Mouse (Mus musculus) MEL (cell line): ENCODE data around the gene Itgb2.

Experiments
- CHD2 ChIP-seq: IDR thresholded peaks from 2 replicates; pipeline ENCODE4 v1.6.1; 2011; ENCODE audit warnings: low read length, improper control_type of control experiment
- CTCF ChIP-seq, 3 experiments: IDR thresholded peaks in 2 of 3; conservative IDR thresholded peaks in 1 of 3; 2 replicates each; pipeline ENCODE4 v1.5.1; 2011 to 2012; ENCODE audit warnings: low read length in 3 of 3, low read depth in 2 of 3, mild to moderate bottlenecking in 2 of 3, improper control_type of control experiment in 1 of 3, inconsistent platforms in 1 of 3, mixed read lengths in 1 of 3, moderate library complexity in 1 of 3; ENCODE audit not compliant: control insufficient read depth in 1 of 3, insufficient read depth in 1 of 3, poor library complexity in 1 of 3, severe bottlenecking in 1 of 3
- EP300 ChIP-seq, 2 experiments: IDR thresholded peaks; 2 replicates each; pipeline ENCODE4 v1.6.1; 2011; ENCODE audit warnings: improper control_type of control experiment in 2 of 2, low read length in 2 of 2, low read depth in 1 of 2, mild to moderate bottlenecking in 1 of 2
- KAT2A ChIP-seq: conservative IDR thresholded peaks from 2 replicates; pipeline ENCODE4 v1.6.1; 2012; ENCODE audit warnings: low read depth, low read length, improper control_type of control experiment, inconsistent platforms
- MAFK ChIP-seq: IDR thresholded peaks from 2 replicates; pipeline ENCODE4 v1.6.1; 2011; ENCODE audit warnings: low read depth, mild to moderate bottlenecking, low read length, improper control_type of control experiment, borderline replicate concordance
- MAX ChIP-seq: IDR thresholded peaks from 2 replicates; pipeline ENCODE4 v1.6.1; 2011; ENCODE audit warnings: low read length, improper control_type of control experiment
- POLR2AphosphoS2 ChIP-seq: IDR thresholded peaks from 2 replicates; pipeline ENCODE4 v1.6.1; 2011; ENCODE audit warnings: low read length, improper control_type of control experiment
- TCF12 ChIP-seq: IDR thresholded peaks from 2 replicates; pipeline ENCODE4 v1.6.1; 2014; ENCODE audit warnings: low read depth, mild to moderate bottlenecking, inconsistent platforms, low read length, improper control_type of control experiment, moderate library complexity
- USF1 ChIP-seq: IDR thresholded peaks from 2 replicates; pipeline ENCODE4 v1.6.1; 2014; ENCODE audit warnings: low read depth, mild to moderate bottlenecking, inconsistent platforms, low read length, improper control_type of control experiment, moderate library complexity
- ZKSCAN1 ChIP-seq: IDR thresholded peaks from 2 replicates; pipeline ENCODE4 v1.6.1; 2012; ENCODE audit warnings: low read depth, mild to moderate bottlenecking, inconsistent platforms, low read length, improper control_type of control experiment, moderate library complexity

- TF ChIP-seq POLR2AphosphoS2 (no peak), USF1 (no peak), EP300 (IDR thresholded peaks at IDR 0.05; ENCODE audit: low read depth in 1 of 2, low read length in 2 of 2) (no peak), CTCF (IDR thresholded peaks at IDR 0.05 in 2 of 3, conservative IDR thresholded peaks at IDR 0.05 in 1 of 3; ENCODE audit: control insufficient read depth in 1 of 3, insufficient read depth in 1 of 3, low read depth in 2 of 3, low read length in 3 of 3, poor library complexity in 1 of 3, severe bottlenecking in 1 of 3) (no peak), TCF12 (no peak), MAFK (no peak), KAT2A (no peak), MAX (no peak), CHD2 (no peak), ZKSCAN1 (no peak)
Measured at GRCm38 (mm10) chr10:77556631-77557030, 26.6 kb downstream of the Itgb2 start.
